Mouse (Mus musculus) kidney, embryonic 14.5 days (tissue): ENCODE data around the gene Kcnn3. TPM values are rescaled to one million over a fixed set of nuclear protein-coding genes. Genes with fewer than 3 reads are reported as not detected.

Experiments
- ATAC-seq: fragments of 200-750 bp; cut with Nextera tagmentation; 2 replicates; pipeline ENCODE4 v1.8.0; 2017; ENCODE audit warnings: moderate number of reproducible peaks, mild to moderate bottlenecking, moderate TSS enrichment, moderate library complexity; ENCODE audit not compliant: low FRiP score, low TSS enrichment
- H3K27ac ChIP-seq: fragments of 300-500 bp; sonication (generic); 2 replicates; pipeline ENCODE4 v1.5.1; 2014; ENCODE audit warnings: low read depth, mild to moderate bottlenecking, low read length, moderate library complexity, mixed read lengths
- H3K27me3 ChIP-seq: fragments of 300-500 bp; sonication (generic); 2 replicates; pipeline ENCODE4 v1.6.1; 2014; ENCODE audit warnings: mild to moderate bottlenecking, low read length; ENCODE audit not compliant: control insufficient read depth, insufficient read depth
- H3K36me3 ChIP-seq: fragments of 300-500 bp; sonication (generic); 2 replicates; pipeline ENCODE4 v1.6.1; 2014; ENCODE audit warnings: low read length, mixed read lengths; ENCODE audit not compliant: control insufficient read depth, insufficient read depth
- H3K4me1 ChIP-seq: fragments of 300-500 bp; sonication (generic); 2 replicates; pipeline ENCODE4 v1.6.1; 2014; ENCODE audit warnings: low read length, mixed read lengths; ENCODE audit not compliant: control insufficient read depth, insufficient read depth
- H3K4me2 ChIP-seq: fragments of 300-500 bp; sonication (generic); replicated peaks from 2 replicates; pipeline ENCODE4 v1.6.1; 2014; ENCODE audit warnings: low read depth, mild to moderate bottlenecking, low read length
- H3K4me3 ChIP-seq: fragments of 300-500 bp; sonication (generic); 2 replicates; pipeline ENCODE4 v1.5.1; 2014; ENCODE audit warnings: mild to moderate bottlenecking, low read length
- H3K9ac ChIP-seq: fragments of 300-500 bp; sonication (generic); 2 replicates; pipeline ENCODE4 v1.6.1; 2014; ENCODE audit warnings: low read depth, mild to moderate bottlenecking, low read length, moderate library complexity
- H3K9me3 ChIP-seq: fragments of 300-500 bp; sonication (generic); 2 replicates; pipeline ENCODE4 v1.6.1; 2016; ENCODE audit warnings: low read length; ENCODE audit not compliant: control insufficient read depth
- WGBS: fragments of 180-500 bp; shearing (Covaris S2); extraction: QIAGEN DNeasy Blood & Tissue Kit; methylation state at CpG from one replicate; pipeline ENCODE4 v1.1.7; 2014; 5-methylcytosine and 5-hydroxymethylcytosine counted together
- polyA plus RNA-seq: library from polyadenylated mRNA; unstranded; fragments of >200 nt; fragmentation: Nextera tagmentation; extraction: Ambion mirVana; gene quantifications from 2 replicates; pipeline ENCODE4 v1.2.1, GENCODE M21; 2014

Gene Kcnn3
- polyA plus RNA-seq, 1 experiment from 2014 or later: 2.1 TPM

- peak; percentile 66; the same call in 1 of the 2 replicates for ATAC-seq
- WGBS: 44% methylated on average over 5 of the region's 5 CpGs
These were observed 45.4 kb downstream of the Kcnn3 start for GRCm38 (mm10) chr3:89565371-89565770.

GRCm38 (mm10) chr3:89569058-89569457 is 49.1 kb downstream of the Kcnn3 start:
- Histone ChIP-seq H3K9ac (no peak overlapping the region), H3K36me3 (no peaks in the 10 kb centered on the region), H3K27ac (no peak overlapping the region), H3K4me2 (no peak overlapping the region), H3K4me1 (peaks cover 4% of the 10 kb centered on the region; the same call in 1 of the 2 replicates), H3K9me3 (no peaks in the 10 kb centered on the region), H3K4me3 (no peak overlapping the region), H3K27me3 (0 out of 2 replicates have a peak, but pooled peaks cover 4% of the 10 kb centered on the region)
- no peak for ATAC-seq
- WGBS: 96% methylated on average over 1 of the region's 1 CpGs

More at GRCm38 (mm10) chr3:89565371-89565770, 45.4 kb downstream of the Kcnn3 start:
- Histone ChIP-seq H3K4me1 (peaks cover 4% of the 10 kb centered on the region; the same call in 1 of the 2 replicates), H3K4me3 (no peak overlapping the region), H3K36me3 (no peaks in the 10 kb centered on the region), H3K27ac (no peak overlapping the region), H3K9me3 (no peaks in the 10 kb centered on the region), H3K27me3 (no peaks in the 10 kb centered on the region), H3K4me2 (no peak overlapping the region), H3K9ac (no peak overlapping the region)

- 52% methylated on average over 7 of the region's 7 CpGs for WGBS
- Histone ChIP-seq H3K4me1 (peaks cover 4% of the 10 kb centered on the region; the same call in 1 of the 2 replicates), H3K27ac (no peak overlapping the region), H3K9ac (no peak overlapping the region), H3K27me3 (0 out of 2 replicates have a peak, but pooled peaks cover 4% of the 10 kb centered on the region), H3K4me2 (no peak overlapping the region), H3K4me3 (no peak overlapping the region), H3K9me3 (no peaks in the 10 kb centered on the region), H3K36me3 (no peaks in the 10 kb centered on the region)
- no peak for ATAC-seq
These were observed 49.9 kb downstream of the Kcnn3 start for GRCm38 (mm10) chr3:89569707-89570324.

GRCm38 (mm10) chr3:89570362-89570761 is 50.4 kb downstream of the Kcnn3 start:
- Histone ChIP-seq H3K27me3 (0 out of 2 replicates have a peak, but pooled peaks cover 4% of the 10 kb centered on the region), H3K27ac (no peak overlapping the region), H3K4me3 (no peak overlapping the region), H3K9me3 (no peaks in the 10 kb centered on the region), H3K4me1 (peaks cover 4% of the 10 kb centered on the region; the same call in 1 of the 2 replicates), H3K36me3 (no peaks in the 10 kb centered on the region), H3K4me2 (no peak overlapping the region), H3K9ac (no peak overlapping the region)
- WGBS: 40% methylated on average over 3 of the region's 3 CpGs
- no peak for ATAC-seq

GRCm38 (mm10) chr3:89574260-89574659 is 54.3 kb downstream of the Kcnn3 start:
- no peak for ATAC-seq
- Histone ChIP-seq H3K36me3 (no peaks in the 10 kb centered on the region), H3K4me3 (no peak overlapping the region), H3K9me3 (no peaks in the 10 kb centered on the region), H3K27me3 (0 out of 2 replicates have a peak, but pooled peaks cover 4% of the 10 kb centered on the region), H3K9ac (no peak overlapping the region), H3K27ac (no peak overlapping the region), H3K4me1 (peaks cover 4% of the 10 kb centered on the region; the same call in 1 of the 2 replicates), H3K4me2 (no peak overlapping the region)
- WGBS: 57% methylated on average over 2 of the region's 2 CpGs

GRCm38 (mm10) chr3:89576381-89576780 is 56.4 kb downstream of the Kcnn3 start:
- Histone ChIP-seq H3K4me2 (no peak overlapping the region), H3K36me3 (no peaks in the 10 kb centered on the region), H3K9me3 (no peaks in the 10 kb centered on the region), H3K4me3 (no peak overlapping the region), H3K9ac (no peak overlapping the region), H3K27me3 (0 out of 2 replicates have a peak, but pooled peaks cover 4% of the 10 kb centered on the region), H3K27ac (no peak overlapping the region), H3K4me1 (no peaks in the 10 kb centered on the region)
- ATAC-seq: no peak
- 96% methylated on average over 6 of the region's 6 CpGs for WGBS

GRCm38 (mm10) chr3:89577154-89577553 is 57.2 kb downstream of the Kcnn3 start:
- Histone ChIP-seq H3K9ac (no peak overlapping the region), H3K9me3 (no peaks in the 10 kb centered on the region), H3K27me3 (0 out of 2 replicates have a peak, but pooled peaks cover 3% of the 10 kb centered on the region), H3K27ac (no peak overlapping the region), H3K4me2 (no peak overlapping the region), H3K36me3 (no peaks in the 10 kb centered on the region), H3K4me3 (no peak overlapping the region), H3K4me1 (no peaks in the 10 kb centered on the region)
- WGBS: 85% methylated on average over 5 of the region's 5 CpGs
- no peak for ATAC-seq

- no peak overlapping the region for H3K4me2 ChIP-seq
- H3K27me3 ChIP-seq: no peaks in the 10 kb centered on the region
- whole genome bisulfite sequencing: 67% methylated on average over 4 of the region's 4 CpGs
- no peak overlapping the region for H3K9ac ChIP-seq
- H3K4me3 ChIP-seq: no peak overlapping the region
- ATAC-seq: no peak
- no peaks in the 10 kb centered on the region for H3K9me3 ChIP-seq
- no peaks in the 10 kb centered on the region for H3K4me1 ChIP-seq
- no peak overlapping the region for H3K27ac ChIP-seq
- no peaks in the 10 kb centered on the region for H3K36me3 ChIP-seq
These were observed 58.1 kb downstream of the Kcnn3 start for GRCm38 (mm10) chr3:89578083-89578482.

GRCm38 (mm10) chr3:89578803-89579202 is 58.8 kb downstream of the Kcnn3 start:
- no peak overlapping the region for H3K27ac ChIP-seq
- no peaks in the 10 kb centered on the region for H3K9me3 ChIP-seq
- H3K4me1 ChIP-seq: peaks cover 1% of the 10 kb centered on the region; the same call in 1 of the 2 replicates
- peak; percentile 47; the same call in 1 of the 2 replicates for ATAC-seq
- H3K4me2 ChIP-seq: no peak overlapping the region
- no peak overlapping the region for H3K9ac ChIP-seq
- H3K36me3 ChIP-seq: no peaks in the 10 kb centered on the region
- no peaks in the 10 kb centered on the region for H3K27me3 ChIP-seq
- H3K4me3 ChIP-seq: no peak overlapping the region
- WGBS: 17% methylated on average over 10 of the region's 10 CpGs
